Mouse (Mus musculus) spleen, postnatal 4 days (tissue): ENCODE data around the gene Tsfm.

ENCODE experiments used
- DNase-seq, 2 experiments: peaks; one replicate each; pipeline ENCODE4 v3.0.0; 2022; ENCODE audit warnings: low spot score in 2 of 2

The Tsfm gene

DNA sequence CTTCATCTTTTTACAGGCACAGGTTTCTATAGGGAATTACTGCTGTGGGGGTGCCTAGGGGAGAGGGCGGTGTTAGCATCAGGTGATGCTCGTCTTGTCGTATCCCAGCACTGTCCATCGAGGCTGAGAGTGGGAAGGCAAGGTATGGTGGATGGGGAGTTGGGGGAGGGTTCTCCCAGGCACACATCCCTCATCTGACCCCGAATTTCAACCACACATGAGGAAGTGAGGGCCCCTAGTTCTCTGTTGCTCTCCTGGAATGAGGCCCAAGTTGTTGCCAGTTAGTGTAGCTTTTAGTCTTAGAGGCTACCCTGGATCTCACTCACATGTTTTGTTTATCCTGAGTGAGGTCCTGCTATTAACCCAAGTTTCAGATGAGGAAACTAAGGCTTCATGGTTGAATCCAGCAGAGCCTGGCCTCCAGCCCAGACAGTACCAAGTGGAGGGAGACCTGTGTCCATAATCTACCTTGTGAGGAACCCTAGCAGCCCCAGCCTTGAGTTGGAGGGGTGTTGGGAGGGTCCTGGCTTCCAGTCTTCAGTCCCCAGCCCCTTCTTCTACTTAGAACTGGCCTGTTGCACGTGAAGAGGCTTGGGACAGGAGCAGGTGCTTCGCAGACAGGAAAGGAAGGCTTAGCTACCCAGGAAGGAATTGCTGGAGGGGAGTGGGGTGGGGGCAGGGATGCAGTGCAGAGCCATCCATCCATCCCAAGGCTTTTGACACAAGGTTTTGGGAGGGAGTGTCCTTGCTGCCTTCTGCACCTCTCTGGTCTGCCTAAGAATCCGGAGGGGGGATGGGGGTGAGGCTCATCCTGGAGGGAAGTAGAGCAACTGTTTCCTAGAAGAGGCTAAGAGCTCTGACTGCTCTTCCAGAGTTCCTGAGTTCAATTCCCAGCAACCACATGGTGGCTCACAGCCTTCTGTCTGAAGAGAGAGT is 43.2 kb downstream of the Tsfm start:
- no peak for DNase-seq

DNA sequence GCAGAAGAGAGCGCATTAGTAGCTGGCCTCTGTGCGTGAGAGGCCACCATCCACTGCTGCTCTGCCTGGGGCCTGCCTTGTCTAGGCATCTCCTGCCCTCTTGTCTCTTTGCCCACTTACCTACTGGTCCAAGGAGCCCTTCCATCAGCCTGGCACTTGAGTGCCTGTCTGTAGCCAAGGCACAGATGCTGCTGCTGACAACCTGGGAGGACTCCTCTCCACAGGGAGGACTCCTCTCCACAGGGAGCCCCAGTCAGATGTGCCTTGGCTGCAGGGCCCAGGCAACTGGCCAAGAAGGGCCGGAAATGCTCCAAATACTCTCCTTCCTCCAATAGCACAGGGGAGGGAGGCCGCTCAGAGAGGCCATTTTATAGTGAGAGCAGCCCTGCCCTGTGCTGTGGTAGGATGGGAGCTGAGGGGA is 44.1 kb downstream of the Tsfm start:
- DNase-seq, result peak in 1 of 2 experiments; percentile 37

DNA sequence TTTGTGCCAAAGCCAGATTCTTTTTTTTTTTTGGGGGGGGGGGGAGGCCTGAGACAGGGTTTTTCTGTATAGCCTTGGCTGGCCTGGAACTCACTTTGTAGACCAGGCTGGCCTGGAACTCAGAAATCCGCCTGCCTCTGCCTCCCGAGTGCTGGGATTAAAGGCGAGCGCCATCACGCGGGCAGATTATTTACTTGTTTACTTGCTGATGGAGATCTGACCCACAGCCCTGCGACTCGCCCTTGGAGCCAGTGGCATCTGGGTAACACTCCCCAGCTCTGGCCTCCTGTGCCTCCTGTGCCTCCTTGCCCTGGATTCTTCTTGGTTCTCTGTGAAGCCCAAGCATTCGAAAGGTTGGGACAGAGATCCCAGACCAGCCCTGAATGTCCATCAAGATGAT is 45.1 kb downstream of the Tsfm start:
- no peak for DNase-seq

GRCm38 (mm10) chr10:126985127-126985526 is 45.5 kb downstream of the Tsfm start:
- no peak for DNase-seq

DNA sequence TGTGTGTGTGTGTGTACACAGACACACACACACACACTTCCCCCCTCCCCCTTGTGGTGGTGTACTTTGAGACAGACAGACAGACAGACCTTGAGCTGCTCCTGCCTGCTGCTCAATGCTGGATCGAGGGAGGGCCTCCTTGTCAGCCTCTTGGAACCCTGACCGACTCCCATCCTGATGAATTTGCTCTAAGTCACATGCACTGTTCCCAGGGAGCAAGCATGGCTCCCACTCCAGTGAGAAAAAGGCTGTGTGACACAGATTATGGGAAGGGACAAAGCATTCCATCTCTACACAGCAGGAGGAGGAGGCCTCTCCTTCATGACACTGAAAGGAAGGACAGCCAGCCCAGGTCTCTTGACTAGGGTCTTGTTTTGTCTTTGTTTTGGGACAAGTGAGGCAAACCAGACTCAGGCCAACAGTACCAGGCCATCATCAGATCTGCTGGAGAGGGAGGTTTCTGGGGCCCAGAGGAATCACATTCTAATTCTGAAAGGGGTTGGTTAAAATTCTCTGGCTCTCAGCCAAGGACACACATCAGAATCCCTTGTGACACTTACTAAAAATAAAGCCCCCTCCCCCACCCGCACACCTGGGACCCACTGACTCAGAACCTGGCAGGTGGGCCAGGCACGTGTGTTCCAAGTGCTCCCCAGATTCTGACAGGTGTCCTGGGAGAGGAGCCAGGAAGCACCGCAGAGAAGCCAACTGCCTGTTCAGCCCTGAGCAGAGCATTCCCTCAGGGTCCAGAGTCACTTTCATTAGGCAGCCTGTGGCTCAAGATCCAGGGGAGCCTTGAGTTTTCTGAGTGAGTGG is 46.2 kb downstream of the Tsfm start:
- no peak for DNase-seq

DNA sequence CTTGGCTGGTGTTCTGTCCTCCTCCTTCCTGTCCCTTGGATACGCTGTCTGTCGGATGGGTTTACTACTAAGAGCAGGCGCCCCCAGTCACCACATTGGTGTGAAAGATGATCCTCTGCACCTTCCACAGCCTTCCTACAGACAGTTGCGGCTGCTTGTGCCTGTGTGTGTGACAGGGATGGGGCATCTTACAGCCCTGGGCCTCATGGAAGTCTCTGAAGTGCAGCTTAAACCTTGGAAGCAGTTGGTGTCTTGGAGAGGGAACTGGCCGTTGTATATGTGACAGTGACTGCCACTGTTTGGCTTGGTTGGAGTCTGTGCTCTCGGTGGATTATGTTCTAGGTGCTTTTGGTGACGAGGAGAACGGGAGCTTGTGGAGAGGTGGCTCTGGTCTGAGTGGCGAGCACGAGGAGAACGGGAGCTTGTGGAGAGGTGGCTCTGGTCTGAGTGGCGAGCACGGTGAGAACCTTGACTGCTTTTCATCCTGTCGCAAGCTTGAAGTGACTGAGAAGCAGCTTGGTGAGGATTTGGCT is 47.4 kb downstream of the Tsfm start:
- no peak for DNase-seq

GRCm38 (mm10) chr10:126981746-126982145 is 48.9 kb downstream of the Tsfm start:
- no peak for DNase-seq

DNA sequence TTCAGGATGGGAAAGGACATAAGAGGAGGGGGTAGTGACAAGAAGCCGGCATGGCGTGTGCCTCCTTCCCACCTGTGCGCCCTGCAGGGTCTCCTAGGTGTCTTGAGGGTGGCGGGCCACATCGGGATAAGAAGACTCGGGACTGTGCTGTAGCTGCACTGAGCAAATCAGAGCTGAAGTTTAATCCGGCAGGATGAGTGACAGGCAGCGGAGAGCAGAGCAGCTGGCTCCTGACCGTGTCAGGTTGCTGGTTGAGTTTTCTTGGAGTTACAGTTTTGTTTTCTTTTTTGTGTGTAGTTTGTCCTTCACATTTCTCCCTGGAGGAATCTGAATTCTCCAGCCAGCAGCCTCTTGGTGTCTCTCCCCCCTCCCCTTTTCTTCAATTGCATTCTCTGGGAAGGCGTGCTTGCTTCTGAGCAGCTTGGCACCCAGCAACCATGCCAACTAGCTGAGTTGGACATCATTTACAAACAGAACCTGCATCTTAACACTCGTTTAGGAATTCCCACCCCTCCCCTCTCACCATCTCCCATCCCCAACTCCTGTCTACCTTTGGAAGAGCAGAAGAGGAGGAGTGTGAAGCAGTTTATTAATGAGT is 49.6 kb downstream of the Tsfm start:
- DNase-seq, result no peak

- DNase-seq, result no peak
Measured at GRCm38 (mm10) chr10:126980221-126980932, 50.3 kb downstream of the Tsfm start.

GRCm38 (mm10) chr10:126979636-126980151 is 50.9 kb downstream of the Tsfm start:
- peak in 1 of 2 experiments; percentile 76 for DNase-seq

DNA sequence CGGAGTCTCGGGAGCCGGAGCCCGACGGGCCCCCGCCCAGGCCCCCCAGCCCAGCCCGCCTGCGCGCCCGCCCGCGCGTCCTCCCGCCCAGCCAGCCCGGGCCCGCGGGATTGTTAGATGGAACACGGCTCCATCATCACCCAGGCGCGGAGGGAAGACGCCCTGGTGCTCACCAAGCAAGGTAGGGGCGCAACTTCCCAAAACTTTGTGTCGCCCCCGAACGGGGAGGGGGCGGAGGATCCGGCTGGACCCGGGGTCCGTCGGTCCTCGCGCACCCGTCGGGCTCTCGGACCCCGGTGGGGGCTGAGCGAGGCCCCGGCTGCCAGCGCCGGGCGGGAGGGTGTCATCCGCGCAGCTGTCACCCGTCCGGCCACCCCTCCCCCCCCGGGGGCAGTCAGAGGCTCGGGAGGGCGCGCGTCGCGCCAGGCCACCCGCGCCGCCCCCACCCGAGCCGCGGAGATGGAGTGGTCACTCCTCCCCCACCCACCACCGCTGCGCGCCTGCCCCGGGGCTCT is 51.5 kb downstream of the Tsfm start:
- DNase-seq, result peak; percentile 54 to 85

DNA sequence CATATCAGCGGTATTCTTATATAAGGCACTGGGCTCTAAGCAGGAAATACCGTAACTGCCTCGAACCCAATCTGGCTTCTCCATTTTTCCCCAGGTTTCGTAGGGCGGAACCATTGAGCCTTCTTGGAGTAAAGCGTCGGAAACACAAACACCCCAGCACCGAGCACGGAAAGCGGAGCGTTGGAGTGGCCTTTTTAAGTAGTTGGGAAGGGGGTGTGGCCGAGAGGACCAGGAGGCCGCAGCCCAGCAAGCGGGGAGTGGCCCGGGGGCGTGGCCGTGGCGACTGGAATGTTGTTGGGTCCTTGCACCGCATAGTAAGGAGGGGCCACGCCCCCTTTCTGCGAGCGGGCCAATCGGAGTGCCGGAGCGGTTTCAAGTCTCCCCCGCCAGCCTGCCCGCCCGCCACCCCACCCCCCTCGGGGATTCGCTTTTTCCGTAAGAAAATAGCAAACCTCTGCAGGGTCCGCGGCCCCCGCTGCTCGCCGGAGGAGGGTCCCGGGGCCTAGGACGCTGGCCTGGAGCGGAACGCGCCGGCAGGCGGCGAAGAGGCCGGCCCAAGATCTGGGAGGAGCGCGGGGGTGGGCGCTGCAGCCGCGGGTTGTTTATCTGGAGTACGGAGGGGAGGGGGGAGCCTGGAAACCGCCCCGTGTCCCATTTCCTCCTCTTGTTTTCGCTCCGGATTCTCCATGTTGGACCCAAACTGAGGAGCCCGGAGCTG is 52.2 kb downstream of the Tsfm start, which contains the start of gene Ctdsp2:
Ctdsp2 (plus strand) TSS at position 441 of the 718 bp plus-strand sequence.
- peak; percentile 99 for DNase-seq

DNA sequence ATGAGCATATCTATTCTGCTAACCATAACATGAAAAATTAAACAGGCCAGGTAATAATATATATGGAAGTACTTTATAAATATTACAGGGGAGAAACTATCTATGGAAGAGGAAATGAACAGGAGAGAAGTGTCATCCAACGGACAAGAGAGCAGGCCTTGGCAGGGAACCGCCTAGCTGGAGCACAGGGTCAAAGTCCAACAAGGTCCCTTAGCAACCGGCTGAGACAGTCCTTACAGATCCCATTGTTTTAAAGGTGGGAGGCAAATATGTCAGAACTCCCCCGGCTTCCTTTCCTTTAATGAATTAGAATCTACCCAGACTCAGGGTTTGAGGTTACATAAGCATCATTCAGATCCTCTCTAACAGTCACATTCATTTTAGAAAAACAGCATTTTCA is 53.6 kb downstream of the Tsfm start:
- DNase-seq, result no peak

GRCm38 (mm10) chr10:126975706-126976105 is 54.9 kb downstream of the Tsfm start:
- no peak for DNase-seq

- no peak for DNase-seq
Measured at GRCm38 (mm10) chr10:126972988-126973387, 57.7 kb downstream of the Tsfm start.

DNA sequence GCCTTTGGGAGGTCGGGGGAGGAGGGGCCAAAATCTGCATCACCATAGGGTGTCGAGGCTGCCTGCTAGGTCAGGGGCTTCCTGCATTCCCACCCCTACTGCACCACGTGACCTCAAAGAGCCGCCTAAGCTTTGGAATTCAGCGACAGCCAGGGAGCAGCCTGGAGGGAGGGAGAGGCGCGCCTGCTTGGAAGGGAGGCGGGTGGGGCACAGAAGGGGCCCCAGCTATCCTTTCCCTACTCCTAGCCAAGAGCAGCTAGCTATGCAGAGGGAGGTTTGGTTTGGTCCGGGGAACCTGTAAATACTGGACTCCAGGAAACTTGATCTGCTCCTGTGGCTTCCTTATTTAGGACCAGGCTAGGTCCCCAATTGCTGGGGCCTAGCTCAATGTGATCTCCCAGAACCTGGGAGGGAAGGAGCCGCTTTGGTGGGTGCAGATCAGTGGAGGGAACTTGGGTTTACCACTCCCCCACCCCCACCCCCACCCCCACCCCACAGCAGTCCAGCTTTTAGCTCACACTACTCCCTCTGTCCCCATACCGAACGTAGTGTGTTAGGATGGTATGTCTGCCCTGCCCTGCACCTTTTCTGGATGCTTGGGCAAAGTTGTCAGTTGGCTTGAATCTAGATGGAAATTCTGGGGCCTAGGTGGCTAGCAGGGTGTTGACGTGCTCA is 58.5 kb downstream of the Tsfm start:
- no peak for DNase-seq

- DNase-seq, result no peak
Measured at GRCm38 (mm10) chr10:126971363-126972050, 59.1 kb downstream of the Tsfm start.

DNA sequence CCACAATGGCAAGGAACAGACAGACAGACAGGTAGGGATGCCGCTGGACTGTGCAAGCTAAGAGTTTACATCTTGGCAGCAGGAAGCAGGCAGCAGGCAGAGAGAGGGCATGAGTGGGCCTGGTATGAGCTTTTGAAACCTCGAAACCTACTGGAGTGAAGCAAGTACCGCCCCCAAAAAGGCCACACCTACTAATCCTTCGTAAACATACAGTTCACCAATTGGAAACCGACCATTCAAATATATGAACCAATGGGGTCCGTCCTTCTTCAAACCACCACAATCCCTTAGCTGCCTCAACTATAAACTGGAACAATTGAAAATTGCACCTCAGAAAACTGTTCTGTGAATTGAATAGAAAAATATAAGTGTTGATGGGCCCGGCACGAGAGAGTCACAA is 66.8 kb downstream of the Tsfm start:
- no peak for DNase-seq

- no peak for DNase-seq
Measured at GRCm38 (mm10) chr10:126962966-126963330, 67.7 kb downstream of the Tsfm start.
